Mouse (Mus musculus) liver, embryonic 14.5 days (tissue): ENCODE results near the gene Pigf.

Source experiments
- CTCF ChIP-seq: IDR thresholded peaks from 2 replicates; pipeline ENCODE4 v1.5.1; 2016; ENCODE audit warnings: antibody characterized with exemption, low read depth, control low read depth
- EP300 ChIP-seq: IDR thresholded peaks from 2 replicates; pipeline ENCODE4 v1.6.1; 2016; ENCODE audit warnings: antibody characterized with exemption, low read depth

GRCm38 (mm10) chr17:87011301-87012019 is 13.7 kb downstream of the Pigf start:
- no peak for TF ChIP-seq CTCF
- TF ChIP-seq EP300, result no peak
